Mouse (Mus musculus) CD4-positive, CD25-positive, alpha-beta regulatory T cell, adult 4 months (primary cell): ENCODE data around the gene Prdm10. TPM values are rescaled to one million over a fixed set of nuclear protein-coding genes. Genes with fewer than 3 reads are reported as not detected.

Source experiments
- ATAC-seq: one replicate; pipeline ENCODE4 v1.8.0; 2017
- polyA plus RNA-seq, 2 experiments: library from polyadenylated mRNA; unstranded; fragments of 100-300 nt; shearing (Covaris generic); gene quantifications; one replicate each; pipeline ENCODE4 v1.2.1; 2017

Gene Prdm10
- polyA plus RNA-seq, 2 experiments from 2014 or later = 9.6 to 10.1 TPM

- no peak for ATAC-seq
Observed at GRCm38 (mm10) chr9:31262226-31263105, 17.9 kb upstream of the Prdm10 start.

- ATAC-seq = no peak
Observed at GRCm38 (mm10) chr9:31266013-31266659, 14.2 kb upstream of the Prdm10 start.

- ATAC-seq = no peak
Observed at GRCm38 (mm10) chr9:31271221-31272015, 8.9 kb upstream of the Prdm10 start.

GRCm38 (mm10) chr9:31272160-31272559 is 8.2 kb upstream of the Prdm10 start:
- no peak for ATAC-seq

GRCm38 (mm10) chr9:31278651-31279050 is 1.7 kb upstream of the Prdm10 start:
- no peak for ATAC-seq

GRCm38 (mm10) chr9:31279306-31279705 is 1.0 kb upstream of the Prdm10 start:
- no peak for ATAC-seq

- ATAC-seq = peak; percentile 75
Observed at GRCm38 (mm10) chr9:31279885-31280365, 413 bp upstream of the Prdm10 start.

GRCm38 (mm10) chr9:31281011-31281662 is 799 bp downstream of the Prdm10 start:
- peak; percentile 2 for ATAC-seq

- no peak for ATAC-seq
Observed at GRCm38 (mm10) chr9:31281663-31282015, 1.3 kb downstream of the Prdm10 start.

- no peak for ATAC-seq
Observed at GRCm38 (mm10) chr9:31282536-31282935, 2.2 kb downstream of the Prdm10 start.

- ATAC-seq = no peak
Observed at GRCm38 (mm10) chr9:31283044-31283443, 2.7 kb downstream of the Prdm10 start.

- ATAC-seq = no peak
Observed at GRCm38 (mm10) chr9:31283911-31284310, 3.6 kb downstream of the Prdm10 start.

GRCm38 (mm10) chr9:31290201-31290862 is 10.0 kb downstream of the Prdm10 start:
- ATAC-seq = peak; percentile 29

- ATAC-seq = no peak
Observed at GRCm38 (mm10) chr9:31291978-31292377, 11.6 kb downstream of the Prdm10 start.

GRCm38 (mm10) chr9:31293208-31293607 is 12.9 kb downstream of the Prdm10 start:
- no peak for ATAC-seq

- ATAC-seq = no peak
Observed at GRCm38 (mm10) chr9:31295311-31295710, 15.0 kb downstream of the Prdm10 start.

GRCm38 (mm10) chr9:31296293-31296692 is 16.0 kb downstream of the Prdm10 start:
- ATAC-seq = no peak

GRCm38 (mm10) chr9:31298751-31299150 is 18.4 kb downstream of the Prdm10 start:
- ATAC-seq = no peak

GRCm38 (mm10) chr9:31300525-31300924 is 20.2 kb downstream of the Prdm10 start:
- peak; percentile 60 for ATAC-seq

- ATAC-seq = peak; percentile 90
Observed at GRCm38 (mm10) chr9:31301107-31301506, 20.8 kb downstream of the Prdm10 start.

- ATAC-seq = peak; percentile 35
Observed at GRCm38 (mm10) chr9:31301526-31302311, 21.4 kb downstream of the Prdm10 start.
